Mouse (Mus musculus) kidney, postnatal 4 days (tissue): ENCODE data around the gene Gnai3.

Experiments used
- DNase-seq, 2 experiments: peaks; one replicate each; pipeline ENCODE4 v3.0.0; 2021; ENCODE audit warnings: mixed read lengths in 2 of 2

Gene Gnai3

DNA sequence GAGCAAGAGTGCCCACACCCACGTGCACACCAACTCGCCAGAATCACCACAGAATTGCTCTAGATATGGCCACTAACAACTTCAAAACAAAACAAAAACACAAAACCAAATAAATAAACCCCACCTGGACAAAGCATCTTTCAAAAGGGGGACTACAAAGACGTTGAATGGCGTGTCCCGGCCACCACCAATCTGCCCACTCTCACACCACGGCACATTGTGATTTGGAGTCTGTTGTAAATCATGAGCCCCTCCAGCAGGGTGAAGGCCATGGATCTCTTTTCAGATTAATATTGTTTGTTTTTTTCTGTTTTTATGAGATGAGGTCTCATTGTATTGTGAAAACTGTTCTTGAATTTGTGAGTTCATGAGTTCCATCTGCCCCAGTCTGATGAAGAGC lies 43.9 kb downstream of the Gnai3 start:
- DNase-seq, result no peak

DNA sequence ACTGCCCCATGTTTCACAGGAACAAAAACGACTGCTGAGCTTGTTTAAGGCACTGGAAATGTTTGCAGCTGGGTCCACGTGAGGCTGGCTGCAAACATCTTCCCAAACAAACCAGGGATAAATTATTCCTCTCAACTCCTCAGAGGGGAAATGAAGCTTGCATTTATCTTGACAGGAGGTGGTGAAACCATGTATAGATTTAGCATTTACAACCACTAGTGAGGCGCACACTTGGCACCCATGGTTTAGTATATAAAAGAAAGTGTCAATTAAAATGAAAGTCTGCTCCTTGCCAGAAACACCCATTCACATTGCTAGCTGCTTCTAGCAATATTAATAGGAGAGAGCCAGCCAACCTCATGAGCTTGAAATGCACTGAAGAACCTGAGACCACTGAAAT lies 44.4 kb downstream of the Gnai3 start:
- DNase-seq, result no peak

DNA sequence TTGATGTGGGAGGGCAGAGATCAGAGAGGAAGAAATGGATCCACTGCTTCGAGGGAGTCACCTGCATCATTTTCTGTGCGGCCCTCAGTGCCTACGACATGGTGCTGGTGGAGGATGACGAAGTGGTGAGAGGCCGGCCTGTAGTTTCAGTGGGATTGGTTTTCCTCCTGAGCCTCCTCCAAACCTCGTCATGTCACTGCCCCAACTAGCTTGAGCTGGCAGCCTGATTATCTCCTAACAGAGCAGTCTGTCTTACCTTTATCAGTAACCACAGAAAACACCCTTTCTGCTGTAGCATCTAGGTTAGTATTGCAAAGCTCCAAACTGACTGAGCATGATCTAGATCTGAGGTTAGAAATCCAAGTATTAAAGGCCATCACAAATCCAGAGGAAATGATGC lies 47.6 kb downstream of the Gnai3 start:
- DNase-seq, result no peak

DNA sequence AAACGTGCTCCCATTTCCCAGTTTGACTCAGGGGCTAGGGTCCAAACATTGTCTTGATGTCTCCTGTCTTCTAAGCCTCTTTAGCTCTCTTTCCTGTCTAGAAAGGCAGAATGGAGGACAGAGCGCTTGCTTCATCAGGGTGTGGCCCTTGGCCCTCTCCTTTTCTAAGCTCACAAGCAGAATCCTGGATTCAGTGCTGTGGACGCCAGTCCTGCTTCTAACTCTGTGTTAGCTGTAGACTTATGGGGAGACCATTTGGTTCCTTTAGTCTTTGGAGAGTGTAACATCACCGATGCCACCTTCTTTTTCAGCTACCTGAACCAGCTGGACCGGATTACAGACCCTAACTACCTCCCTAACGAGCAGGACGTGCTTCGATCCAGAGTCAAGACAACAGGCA lies 48.3 kb downstream of the Gnai3 start:
- no peak for DNase-seq

DNA sequence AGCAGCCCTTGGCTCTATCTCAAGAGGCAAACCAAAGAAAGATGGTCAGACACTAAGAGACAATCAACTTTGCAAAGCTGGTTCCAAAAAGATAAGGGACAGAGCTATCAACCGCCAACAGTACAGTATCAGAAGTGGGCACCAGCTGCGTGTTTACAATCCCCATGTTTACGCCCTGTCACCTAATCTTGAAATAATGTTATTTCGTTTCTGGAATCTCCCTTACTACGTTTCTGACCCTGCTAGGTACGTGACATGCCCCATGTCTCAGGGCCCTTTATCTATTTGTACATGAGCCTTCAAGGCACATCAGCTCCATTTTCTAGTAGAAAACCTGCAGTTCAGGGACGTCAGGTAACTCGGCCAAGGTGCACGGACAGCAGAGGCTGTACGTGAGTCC lies 49.2 kb downstream of the Gnai3 start:
- DNase-seq, result no peak

GRCm38 (mm10) chr3:108096226-108096625 lies 49.7 kb downstream of the Gnai3 start:
- DNase-seq, result no peak

- no peak for DNase-seq
Measured at GRCm38 (mm10) chr3:108094976-108095760, 50.8 kb downstream of the Gnai3 start.

- DNase-seq, result no peak
Measured at GRCm38 (mm10) chr3:108094146-108094545, 51.8 kb downstream of the Gnai3 start.

- no peak for DNase-seq
Measured at GRCm38 (mm10) chr3:108093306-108093705, 52.6 kb downstream of the Gnai3 start.

GRCm38 (mm10) chr3:108092536-108093115 lies 53.3 kb downstream of the Gnai3 start, which contains the start of gene Gnat2:
TSS of gene Gnat2 (plus strand) at chr3:108092789.
- no peak for DNase-seq

DNA sequence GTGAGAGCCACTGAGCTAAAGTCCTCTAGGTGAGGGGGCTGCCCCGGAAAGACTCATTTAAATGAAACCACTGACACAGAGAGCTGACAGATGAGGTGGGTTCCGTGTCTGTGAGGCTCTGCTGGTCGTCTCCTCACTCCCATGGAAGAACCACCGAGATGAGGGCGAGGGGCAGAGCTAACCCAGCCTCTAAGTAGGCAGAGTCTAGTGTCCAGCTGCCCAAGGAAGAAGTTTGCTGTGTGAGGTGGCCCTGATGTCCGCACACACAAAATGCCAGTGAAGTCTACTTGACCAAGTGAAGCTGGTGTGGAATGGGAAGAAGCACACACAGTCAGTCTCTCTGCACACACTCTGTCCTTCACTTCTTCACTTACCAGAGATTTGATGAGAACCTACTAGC lies 53.9 kb downstream of the Gnai3 start:
- DNase-seq, result no peak

- no peak for DNase-seq
Measured at GRCm38 (mm10) chr3:108090561-108090960, 55.4 kb downstream of the Gnai3 start.

DNA sequence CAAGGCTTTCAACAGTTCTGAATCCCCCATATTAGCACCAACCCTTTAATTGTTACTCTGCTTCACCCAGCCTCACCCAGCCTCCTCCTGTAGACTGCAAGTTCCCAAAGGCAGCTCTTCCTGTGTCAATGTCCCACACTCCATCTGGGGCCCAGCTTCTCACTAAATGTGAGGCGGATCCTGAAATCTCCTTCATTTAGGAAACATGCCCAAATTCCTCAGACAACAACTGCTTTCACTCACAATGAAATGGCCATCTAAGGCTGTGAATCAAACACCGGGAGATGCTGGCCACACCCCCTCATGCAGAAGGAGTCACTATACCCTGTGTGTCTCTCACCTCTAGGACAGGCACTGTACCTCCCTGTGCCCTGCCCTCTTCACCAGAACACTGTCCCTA lies 56.0 kb downstream of the Gnai3 start:
- DNase-seq, result peak in 1 of 2 experiments; percentile 25

GRCm38 (mm10) chr3:108088842-108089380 lies 57.0 kb downstream of the Gnai3 start:
- DNase-seq, result peak in 1 of 2 experiments; percentile 25

GRCm38 (mm10) chr3:108087329-108087728 lies 58.6 kb downstream of the Gnai3 start:
- no peak for DNase-seq

DNA sequence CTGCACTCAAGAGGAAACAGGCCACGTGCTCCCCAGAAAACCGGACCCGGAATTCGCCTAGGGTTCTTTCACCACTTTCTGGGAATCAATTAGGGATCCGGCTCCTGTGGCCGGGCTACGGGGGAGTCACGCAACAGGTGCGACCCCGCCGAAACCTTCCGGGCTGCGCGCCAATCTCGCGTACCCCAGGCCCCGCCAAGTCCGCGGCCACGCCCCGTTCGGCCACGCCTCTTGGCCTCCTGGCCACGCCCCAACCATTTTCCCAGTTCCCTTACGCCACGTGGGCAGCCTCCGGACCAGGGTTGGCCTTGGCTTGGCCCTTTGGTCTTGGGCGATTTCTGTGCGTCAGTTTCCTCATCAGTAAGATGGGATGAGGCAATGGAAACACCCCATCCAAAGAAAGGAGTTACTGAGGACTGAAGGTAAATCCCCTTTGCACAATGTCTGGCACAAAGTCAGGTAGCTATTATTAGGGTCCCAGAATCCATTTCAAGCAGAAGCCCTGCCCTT lies 59.4 kb downstream of the Gnai3 start, which contains the start of gene Ampd2:
TSS of gene Ampd2 (minus strand) at position 182 of the 510 bp plus-strand sequence.
- DNase-seq, result peak; percentile 93 to 94

DNA sequence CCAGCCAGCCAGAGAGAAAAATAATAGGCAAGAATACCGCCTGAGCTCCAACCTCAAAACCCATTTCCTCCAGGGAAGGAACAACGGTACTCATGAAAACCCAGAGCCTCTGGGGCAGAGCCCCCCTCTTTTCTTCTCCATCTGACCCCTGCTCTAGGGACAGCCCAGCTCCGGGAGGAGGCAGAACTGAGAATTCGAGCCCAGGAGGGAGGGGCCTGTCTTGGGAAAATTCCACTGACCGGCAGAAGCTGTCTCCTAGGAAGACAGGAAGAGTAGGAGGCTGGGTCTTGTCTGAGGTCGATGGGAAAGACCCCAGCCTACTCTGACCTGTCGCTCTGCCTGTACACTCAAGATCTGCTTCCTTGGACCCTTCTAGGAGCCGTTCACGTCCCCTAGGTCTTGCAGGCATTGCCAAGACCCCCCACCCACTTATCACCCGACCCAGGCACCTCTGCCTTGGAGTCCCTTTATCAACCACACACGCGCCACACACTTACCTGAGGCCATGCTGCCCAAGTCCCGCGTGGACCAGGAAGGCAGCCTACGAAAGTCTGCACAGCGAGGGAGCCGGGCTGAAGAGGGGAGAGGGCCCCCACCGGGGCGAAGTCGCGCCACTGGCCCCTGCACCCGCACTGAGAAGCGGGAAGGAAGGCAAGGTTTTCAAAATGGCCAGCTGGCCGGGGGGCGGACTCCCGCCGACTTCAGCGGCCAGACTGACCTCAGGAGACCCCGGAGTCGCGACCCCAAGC lies 60.1 kb downstream of the Gnai3 start:
- DNase-seq, result peak; percentile 84 to 91

- peak; percentile 97 to 98 for DNase-seq
Measured at GRCm38 (mm10) chr3:108085281-108085720, 60.6 kb downstream of the Gnai3 start.

DNA sequence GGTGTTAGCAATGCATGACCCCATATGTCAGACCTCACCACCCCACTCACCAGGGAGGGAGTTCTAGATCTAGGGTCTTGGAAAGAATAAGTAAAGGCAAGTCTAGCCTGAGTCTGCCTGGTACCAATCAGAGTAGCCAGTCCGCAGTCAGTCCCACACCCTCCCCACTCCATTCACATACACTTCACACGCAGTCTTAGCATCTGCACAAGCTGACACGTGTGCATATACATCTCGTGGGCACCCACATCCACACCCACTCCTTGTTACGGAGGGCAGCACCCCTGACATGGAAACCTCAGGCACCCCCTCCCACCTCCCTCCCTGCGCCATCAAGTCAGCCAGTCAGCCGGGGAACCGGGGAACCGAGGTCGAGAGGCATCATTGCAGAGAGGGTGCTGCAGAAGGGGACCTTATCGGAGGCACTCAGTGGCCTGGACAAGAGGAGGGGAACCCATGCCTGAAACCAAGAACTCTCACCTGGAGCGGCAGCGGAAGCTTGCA lies 61.1 kb downstream of the Gnai3 start:
- DNase-seq, result no peak

DNA sequence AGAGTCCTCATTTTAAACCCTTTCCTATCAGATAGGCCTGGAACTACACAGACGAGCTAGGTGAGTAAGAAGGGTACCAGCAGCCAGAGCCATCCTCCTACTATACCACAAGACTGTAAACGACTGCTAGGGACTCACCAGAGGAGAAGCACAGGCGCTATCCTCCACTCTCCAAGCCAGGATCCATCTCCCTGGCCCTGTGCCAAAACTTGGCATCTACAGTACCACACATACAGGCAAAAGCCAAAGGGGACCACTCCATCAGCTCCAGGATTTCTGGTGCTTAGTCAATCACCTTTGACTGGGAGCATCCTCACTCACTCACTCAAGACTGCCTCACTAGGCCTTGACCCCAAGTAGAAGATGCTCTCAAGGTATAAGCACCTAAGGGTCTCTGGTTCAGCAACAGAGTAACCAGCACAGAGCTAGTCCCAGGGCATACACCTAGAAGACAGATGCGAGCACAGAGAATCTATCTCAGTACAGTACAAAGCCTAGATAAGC lies 62.0 kb downstream of the Gnai3 start:
- no peak for DNase-seq

DNA sequence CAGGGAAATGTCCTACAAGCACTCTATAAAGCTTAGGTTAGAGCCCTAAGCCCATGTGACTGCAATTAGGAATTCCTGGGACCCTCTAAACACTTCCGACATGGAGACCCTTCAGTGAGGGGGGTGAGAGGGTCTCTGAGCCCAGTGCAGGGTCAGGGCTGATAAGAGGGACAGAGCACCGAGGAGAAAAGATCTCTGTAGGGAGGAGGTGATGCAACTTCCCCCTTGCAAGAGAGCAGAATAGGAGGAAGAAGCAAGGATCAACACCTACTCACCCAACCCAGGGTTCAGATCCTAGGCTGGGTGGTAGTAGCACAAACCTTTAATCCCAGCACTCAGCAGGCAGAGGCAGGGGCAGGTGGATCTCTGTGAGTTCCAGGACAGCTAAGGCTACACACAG lies 62.8 kb downstream of the Gnai3 start:
- DNase-seq, result no peak

DNA sequence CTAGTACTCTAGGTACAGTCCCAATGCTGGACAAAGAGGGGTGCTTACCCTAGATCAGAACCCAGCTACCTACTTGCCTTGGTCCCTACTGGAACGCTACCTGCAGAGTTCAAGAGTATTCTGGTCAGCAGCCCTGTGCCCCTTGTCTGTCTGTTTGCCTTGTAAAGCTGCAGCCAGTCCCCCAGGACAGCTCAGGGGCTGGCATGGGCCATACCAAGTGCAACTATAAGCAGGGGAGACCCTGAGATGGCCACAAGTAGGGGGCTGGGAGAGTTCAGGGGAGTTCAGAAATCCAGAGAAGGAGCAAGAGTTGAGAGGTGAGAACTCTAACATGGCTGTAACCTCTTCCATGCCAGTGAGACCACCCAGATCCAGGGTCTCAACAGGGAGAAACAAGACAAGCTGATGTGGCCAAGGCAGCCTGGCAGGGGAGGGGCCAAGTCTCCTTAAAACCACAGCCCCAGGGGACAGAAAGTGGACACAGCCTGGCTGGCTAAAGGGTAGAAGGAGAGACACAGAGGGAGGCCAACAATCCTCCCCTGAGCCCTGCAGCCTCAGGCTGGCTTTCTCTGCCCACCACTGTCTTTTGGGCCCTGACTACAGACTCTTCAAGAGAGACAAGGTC lies 63.6 kb downstream of the Gnai3 start:
- peak in 1 of 2 experiments; percentile 58 for DNase-seq
